Mouse (Mus musculus): ENCODE measurements at regions not wholly inside any gene's neighbourhood (a gene's known extent, or its start where the extent isn't known, plus 50 kb on each side); places are given as distances from the start of the nearest gene placed in this dataset.

DNA sequence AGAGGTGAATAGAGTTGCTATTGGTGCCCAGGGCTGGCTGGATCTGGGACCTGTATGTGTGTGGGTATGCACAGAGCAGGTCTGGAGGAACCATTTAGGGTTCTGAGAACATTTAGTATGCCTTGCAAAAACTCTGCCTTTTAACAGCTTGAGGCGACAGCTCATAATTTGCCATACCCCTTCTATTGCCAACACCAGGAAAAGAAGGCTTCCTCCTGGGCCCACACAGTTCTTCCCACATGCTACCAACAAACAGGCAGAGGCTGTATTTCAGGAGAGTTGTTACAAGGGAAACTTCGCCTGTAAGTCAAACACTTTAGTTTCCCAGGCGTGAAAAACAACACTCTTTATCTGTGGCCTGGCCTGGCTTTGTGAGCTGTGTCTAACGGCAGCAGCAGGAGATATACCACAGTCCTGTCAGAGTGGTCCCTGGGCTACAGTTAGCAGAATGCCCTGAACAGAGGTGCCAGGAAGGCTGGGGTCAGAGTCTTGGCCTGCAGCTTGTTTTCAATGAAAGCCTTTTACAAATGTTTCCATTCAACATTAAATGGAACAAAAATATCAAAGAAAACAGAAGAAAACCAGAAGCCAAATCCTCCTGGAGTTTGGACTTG lies 225.4 kb downstream of the Dhx35 start:
- no peak for DNase-seq (ENCODE audit: low spot score)

DNA sequence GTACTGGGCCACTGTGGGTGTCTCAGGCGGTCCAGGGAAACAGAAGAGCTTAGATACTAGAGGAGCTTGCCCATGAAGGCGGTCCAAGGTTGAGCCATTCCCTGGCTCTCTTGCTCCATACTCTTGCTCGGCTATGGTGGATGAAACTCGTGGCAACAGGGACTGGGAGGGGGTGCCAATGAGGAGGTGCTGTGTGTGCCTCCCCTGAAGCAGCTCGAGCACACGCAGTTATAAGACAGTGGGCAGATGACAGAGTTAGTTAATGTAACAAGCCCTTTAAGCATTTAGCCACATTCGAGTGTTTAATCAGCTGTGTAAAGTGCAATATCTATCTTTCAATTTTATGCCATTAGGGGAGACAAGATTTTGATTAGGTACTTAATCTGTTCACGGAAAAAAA lies 237.5 kb downstream of the Dhx35 start:
- DNase-seq (ENCODE audit: low spot score): no peak

DNA sequence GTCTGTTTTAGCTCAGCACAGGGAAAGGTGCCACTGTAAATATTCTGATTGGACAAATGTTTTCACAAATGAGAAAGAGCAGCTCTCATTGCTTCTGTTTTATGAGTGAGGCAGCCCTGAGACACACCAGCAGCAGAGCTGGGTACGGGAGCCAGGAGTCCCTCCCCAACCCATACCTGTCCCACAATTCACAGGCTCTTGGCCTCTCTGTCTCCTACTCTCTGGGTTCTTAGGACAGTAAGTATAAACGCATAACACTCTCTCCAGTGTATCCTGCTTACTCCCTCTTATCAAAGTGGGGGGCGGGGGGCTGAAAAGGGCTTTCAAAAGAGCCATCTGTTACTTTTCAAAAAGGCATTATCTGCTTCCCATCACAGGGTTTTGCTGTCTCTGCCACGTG lies 245.3 kb downstream of the Dhx35 start:
- DNase-seq (ENCODE audit: low spot score): no peak

DNA sequence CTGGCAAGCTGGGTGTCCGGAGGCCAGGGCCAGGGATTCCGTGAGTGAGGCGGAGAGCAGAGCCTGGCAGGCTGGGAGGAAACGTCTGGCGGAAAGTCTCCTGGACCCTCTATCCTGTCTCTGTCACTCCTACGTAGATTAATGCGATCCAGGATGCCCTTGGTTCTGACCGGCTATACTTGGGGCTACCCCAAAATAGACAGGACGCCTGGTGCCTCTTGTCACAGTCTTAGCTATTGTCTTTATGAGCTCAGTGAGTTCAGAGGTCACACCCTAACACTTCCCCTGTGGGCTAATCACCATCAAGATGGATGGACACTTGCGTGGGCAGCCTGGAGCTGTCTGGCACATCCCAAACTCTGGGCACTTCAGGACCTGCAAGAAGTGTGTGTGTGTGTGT lies 258.9 kb downstream of the Dhx35 start:
- DNase-seq (ENCODE audit: low spot score): no peak

DNA sequence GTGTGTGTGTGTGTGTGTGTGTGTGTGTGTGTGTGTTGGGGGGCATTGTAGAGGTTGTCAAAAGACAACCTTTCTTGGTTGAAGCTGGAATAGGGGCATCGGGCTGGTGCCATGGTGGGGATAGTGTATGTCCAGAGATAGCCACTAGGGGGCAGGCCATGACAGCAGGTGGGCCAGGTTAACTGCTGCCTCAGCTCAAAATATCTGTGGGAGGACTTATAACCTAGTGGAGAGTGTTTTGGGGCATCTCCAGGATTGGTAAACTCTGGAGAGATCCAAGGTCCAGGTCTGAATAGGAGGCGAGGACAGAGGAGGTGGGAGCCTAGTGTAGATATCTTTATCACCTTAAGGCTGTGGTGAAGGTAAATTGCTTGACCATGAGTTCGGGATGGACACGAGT lies 259.3 kb downstream of the Dhx35 start:
- peak; percentile 13 for DNase-seq (ENCODE audit: low spot score)

DNA sequence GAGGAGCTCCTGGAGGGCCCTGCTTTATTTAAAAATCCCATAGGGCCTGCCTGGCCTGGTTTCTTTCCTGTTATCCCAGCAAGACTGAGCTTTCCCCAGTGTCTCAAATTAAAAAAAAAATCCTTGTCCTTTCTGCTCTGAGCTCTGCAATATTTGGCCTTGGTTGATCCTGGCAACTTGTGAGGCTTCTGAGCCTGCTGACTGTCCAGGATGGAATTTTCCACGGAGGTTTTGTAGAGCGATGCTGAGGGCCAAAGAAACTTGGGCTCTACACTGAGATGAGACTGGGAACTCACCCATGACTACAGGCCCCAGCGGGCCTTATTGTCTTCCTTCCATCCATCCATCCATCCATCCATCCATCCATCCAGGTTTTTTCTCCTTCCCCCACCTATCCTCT lies 259.8 kb downstream of the Dhx35 start:
- DNase-seq (ENCODE audit: low spot score): no peak

DNA sequence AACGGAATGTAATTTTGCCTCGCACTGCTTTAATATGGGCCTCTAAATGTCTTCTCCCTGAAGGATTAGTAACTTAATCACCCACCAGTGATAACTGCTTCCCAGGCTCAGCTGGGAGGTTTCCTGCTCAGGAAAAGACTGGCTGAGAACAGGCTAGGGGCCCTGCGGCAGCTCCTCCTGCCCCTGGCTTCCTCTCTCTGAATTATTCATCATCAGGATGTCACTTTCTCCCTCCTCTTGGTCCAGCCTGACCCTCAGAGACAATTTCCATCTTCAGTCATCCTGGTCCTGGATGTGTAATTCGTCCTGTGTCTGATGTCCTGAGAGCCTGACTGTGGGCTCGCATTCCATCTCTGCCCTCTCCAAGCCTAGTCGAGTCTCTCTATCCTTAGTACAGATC lies 261.2 kb downstream of the Dhx35 start:
- no peak for DNase-seq (ENCODE audit: low spot score)

DNA sequence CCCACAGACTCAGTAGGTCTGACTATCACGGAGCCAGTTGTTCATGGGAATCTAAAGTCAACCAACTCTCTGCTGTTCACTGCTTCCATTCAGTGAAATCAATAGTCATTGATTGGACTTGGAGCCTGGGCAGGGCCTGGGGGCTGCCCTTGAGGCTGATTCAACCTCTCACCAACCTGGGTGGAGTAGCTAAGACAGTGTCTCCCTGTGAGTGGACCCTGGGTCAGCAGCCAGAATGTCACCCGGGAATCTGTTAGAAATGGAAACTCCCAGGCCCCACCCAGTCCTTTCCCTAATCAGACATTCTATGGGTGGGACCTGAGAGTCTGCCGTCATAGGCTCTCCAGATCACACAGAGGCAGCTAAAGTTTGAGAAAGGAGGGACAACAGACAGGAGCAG lies 262.4 kb downstream of the Dhx35 start:
- no peak for DNase-seq (ENCODE audit: low spot score)

DNA sequence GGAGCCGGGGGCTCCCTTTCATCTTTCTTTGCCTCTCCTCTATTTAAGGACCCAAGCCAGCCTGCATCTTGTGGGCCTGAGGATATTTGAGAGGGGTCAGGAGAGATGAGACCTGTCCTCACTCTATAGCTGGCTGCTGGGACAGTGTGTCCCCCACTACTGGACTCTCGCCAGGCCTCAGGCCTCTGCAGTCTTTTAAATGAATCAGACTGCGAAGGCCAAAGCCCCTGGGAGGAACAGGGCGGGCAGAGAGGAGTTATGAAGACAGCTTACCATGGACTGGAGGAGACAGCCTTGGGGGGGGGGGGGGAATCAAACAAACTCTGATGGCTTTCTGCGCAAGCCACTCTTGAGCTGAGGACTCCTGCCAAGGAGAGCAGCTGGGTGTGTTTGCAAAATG lies 262.9 kb downstream of the Dhx35 start:
- DNase-seq (ENCODE audit: low spot score): no peak

DNA sequence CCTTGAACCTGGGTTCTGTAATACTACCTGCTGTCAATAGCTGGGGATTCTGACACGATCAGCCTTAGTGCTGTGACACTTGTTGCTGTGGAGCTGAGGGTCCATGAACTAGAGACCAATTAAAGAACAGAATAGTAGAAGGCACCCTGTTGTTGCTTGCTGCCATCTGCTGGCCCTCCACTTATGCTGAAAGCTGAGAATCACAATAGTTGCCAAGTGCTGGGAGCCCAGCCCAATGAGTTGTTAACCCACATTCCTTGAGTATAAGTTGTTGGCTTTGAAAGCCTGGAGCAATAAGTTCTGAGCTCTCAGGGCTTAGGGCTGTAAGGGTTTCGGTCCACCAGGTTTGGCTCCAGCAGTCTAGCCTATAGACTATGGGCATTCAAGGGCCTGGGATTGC lies 267.7 kb downstream of the Dhx35 start:
- DNase-seq (ENCODE audit: low spot score): no peak

DNA sequence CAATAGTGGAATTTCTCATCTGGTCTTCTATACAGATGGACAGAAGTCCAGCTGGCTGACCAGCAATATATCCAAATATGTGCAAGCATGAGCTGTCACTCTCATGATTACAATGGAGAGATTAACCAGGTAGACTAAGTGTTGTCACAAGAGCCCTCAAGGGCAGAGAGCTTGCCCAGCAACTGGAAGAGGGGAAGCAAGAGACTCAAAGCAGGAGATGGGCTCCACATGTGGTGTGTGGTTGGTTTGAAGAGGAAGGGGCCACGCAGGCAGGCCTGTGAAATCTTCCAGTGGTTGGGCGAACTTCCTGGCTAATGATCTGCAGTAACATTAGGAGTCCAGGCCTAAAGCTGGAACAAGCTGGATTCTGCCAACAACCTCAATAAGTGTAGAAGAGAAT lies 268.1 kb downstream of the Dhx35 start:
- DNase-seq (ENCODE audit: low spot score): no peak

DNA sequence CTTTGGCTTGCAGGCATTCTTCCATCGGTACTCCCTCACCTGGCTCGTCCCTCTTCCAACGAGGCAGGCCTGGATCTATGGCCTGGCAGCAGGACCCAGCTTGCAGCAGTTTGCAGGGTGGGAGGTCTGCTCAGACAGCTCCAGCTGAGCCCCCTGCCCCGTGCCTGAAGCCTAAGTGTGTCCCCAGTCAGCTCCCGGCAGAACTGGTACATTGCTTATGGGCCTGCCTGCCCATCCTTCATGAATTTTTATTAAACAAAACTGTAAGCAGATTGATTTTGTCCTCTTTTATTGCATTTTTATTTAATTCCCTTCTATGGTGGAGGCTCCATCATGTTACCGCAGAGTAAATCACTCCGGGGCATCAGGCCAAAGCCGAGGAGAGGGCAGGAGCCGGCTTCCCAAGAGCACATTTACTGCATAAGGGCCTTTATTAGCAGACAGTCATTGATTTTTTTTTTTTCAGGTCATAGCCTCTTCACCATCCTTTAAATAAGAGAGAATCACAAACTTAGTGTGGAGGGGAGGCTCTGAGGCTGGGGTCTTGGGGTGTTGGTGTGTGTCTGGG lies 269.9 kb downstream of the Dhx35 start:
- DNase-seq (ENCODE audit: low spot score): no peak

DNA sequence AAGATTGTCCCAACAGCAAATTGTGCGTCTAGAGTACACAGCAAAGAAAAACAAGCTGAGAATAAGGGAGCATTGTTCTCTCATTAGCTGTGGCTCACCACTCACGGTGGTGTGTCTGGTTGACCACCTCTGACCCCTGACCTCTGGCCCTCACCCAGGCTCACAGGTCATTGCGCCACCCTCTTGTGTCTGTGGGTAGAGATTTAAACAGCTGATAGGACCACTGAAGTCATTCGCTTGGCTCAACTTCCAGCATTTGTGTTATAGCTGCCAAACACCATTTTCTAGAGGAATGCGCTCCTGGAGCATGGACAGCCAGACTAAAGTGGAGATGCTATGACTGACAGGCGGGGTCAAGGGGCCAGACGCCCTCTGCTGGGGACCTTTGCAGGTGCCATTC lies 272.9 kb downstream of the Dhx35 start:
- DNase-seq (ENCODE audit: low spot score): no peak

DNA sequence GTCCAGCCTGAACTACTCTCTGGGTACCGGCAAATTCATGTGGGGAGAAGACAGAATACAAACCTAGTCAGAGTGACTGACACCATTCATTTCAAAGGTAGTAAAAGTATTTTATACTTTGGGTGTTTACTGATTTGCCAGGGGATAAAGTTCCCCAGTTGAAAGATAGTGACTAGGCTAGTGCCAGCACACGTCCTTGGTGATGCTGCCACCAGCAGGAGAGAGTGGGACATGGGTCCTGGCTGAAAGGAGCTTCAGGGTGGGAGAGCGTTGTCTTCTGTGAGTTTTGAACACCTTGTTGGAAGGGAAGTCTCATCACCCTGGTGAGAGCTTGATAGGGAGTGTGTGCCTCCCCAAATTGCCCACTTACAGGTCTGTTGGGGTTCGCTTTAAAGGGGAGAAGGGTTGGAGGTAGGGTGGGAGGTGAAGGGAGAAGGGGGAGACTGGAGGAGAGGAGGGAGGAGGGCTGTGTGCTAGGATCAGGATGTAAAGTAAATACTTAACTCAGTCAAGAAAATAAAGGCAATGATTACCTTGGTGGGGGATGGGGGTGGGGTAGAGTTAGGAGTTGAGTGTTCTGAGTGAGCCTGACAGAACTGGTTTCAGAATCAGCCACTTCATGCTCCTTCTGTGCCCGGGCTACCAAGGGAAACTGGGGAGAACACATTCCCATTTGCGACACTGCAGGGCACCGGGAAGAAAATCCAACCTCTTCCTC lies 273.9 kb downstream of the Dhx35 start:
- DNase-seq (ENCODE audit: low spot score): no peak

DNA sequence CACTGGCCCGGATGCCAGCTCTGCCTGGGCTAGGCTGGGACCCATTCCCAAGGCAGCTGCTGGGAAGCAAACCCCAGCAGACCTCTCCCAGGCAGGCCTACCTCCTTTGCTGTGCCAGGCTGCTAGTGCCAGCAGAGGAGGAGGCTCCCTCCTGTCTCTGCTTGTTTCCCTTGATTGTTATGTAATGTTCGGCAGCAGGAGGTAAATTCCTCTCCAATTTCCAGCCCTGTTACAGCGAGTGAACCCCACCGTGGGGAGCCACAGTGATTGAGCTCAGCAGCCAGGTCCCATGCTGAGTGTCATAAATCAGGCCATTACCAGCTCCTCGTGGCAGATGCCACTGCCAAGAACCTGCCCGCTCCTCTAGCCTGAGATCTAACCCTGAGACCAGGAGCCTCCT lies 274.6 kb downstream of the Dhx35 start:
- no peak for DNase-seq (ENCODE audit: low spot score)

DNA sequence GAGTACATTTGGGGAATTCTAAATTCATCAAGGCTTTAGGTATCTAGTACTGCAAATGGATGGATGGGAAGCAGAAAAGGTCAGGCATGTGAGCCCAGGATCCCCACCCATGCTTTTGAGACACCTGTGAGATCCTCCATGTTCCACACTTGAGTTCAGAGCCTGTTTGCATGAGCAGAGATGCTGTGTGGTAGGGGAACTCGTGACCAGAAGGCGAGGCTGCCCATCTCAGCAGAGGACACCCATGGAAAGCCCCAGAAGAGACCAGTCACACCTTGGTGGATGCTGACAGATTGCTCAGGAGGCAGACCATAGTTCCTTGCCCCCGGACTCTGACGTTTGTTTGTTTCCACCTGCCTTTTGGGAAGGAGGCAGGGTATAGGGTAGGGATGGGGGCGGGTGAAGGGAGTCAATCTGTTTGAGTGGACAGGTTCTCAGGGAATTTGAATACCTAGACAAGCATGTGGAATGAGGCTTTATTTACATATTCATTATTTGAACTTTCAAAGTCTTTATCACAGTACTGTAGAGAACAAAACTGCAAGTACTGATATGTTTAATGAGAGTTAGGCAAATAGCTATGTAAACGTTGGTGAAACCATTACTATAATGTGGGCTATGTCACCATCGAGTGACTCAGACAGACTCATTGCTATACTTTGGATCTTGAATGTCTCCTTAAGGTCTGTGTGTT lies 278.5 kb downstream of the Dhx35 start:
- DNase-seq (ENCODE audit: low spot score): no peak

DNA sequence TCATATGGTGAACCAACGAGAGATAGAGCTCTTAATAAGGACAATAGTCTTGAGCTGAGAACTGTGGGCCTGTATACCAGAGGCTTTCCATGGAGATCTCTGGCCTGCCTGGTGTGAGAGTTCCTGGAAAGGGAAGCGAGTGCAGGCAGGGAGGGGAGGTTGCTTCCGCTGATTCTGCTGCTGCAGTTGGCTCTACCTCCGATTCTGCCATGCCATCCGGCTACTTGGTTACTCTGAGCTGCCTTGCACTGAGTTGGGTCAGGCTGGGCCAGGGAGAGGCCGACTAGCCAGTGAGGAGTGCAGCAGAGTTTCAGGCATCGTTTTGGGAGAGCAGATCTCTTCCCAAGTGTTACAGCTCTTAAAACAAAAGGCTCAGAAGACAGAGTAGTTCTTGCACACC lies 285.2 kb downstream of the Dhx35 start:
- DNase-seq (ENCODE audit: low spot score): no peak

DNA sequence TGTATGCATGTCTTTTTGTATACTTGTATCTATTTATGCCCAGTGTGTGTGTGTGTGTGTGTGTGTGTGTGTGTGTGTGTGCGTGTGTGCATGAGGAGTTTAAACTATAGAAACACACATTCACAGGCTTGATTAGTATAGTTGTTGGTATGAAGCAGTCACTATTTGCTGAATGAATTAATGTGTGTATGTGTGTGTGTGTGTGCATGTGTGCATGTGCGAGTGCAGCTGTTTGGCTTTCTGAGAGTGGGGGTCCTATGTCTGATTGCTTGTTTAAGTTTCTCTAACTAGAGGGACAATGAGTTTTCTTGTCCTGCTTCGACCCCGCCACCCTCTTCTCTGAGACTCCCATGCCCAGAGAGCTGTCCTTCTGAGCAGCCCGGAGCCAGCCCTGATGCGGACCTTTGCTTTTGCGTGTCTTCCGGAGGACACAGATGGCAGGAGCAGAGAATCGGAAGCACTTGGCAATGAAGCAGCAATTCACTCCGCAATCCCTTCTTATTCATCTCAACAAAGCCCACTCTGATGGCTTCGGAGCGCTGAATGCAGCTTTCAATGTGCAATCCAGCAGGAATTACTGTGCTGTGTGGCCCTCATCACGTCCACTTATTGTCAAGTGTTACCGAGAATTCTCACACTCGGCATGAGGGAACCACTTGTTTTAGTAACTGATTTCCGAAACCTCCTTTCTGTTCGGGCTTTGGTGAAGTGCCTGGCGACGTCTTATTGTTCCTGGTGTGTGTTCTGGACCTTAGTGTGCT lies 286.4 kb downstream of the Dhx35 start:
- DNase-seq (ENCODE audit: low spot score): no peak

DNA sequence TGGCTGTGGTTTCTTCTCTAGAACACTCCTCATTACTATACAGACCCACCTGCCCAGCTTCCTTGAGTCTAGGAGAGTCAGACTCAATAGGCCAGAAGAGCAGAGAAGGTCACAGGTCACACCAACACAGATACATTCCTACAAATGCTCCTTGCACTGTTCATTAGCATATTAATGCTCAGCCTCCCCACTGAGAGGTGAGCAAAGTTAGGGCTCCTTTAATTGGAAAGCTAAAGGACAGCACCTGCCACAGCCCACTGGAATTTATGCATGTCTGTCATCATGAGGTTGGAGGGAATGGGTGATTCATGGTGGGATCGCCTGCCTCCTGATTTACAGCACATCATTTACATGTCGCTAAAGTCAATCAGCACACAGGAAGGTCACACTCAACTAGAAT lies 292.2 kb downstream of the Dhx35 start:
- no peak for DNase-seq (ENCODE audit: low spot score)

DNA sequence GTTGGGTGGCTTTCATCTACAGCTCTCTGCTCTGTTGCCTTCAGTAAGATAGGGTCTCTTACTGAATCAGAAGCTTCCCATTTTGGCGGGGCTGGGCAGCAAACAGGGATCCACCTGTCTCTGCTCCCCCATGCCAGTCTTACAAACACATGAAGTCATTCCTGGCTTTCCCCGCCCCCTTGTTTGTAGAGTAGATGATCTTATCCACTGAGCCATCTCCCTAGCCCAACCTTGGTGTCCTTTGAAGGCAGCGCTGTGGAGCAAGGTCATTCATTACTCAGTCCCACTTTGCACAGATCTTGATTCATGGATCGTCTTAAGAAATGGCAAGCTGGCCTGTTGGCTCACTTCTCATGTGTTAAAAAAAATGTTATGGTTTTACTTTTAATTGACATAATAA lies 293.6 kb downstream of the Dhx35 start:
- DNase-seq (ENCODE audit: low spot score): no peak

DNA sequence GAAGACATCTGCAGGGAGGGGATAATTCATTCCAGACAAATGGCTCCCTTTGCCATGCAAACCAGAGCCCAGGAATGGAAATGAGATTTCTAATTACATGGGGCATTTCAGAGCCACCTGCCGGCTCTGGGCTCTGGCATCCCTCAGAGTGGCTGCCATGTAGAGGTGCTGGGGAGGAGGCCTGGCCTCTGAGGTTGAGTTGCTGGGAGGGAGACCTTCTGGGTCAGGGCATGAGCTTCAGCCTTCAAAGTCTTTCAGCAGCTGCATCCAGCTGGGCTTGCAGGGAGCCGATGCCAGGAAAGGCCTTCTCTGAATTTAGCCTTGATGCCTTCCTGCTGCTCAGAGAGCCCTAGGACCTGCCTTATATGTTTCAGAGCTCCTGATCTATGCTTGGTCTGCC lies 302.1 kb downstream of the Dhx35 start:
- DNase-seq (ENCODE audit: low spot score): no peak

DNA sequence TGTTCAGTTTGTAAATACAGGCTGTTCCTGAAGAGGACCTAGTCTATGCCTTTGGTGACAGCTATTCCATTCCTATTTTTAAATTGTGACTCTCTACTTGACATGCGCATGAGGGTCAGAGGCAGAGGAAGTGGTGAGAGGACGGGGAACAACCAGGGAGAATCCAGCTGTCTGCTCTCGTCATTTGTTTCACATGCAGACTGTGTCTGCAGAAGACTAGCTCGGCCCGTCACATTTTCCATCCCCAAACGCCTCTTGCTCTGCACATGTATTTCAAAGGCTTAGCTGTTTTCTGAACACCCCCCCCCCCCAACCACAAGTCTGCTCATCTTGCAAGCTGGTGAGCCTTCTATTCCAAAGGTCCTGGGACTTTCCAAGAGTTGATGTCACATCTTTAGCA lies 339.4 kb downstream of the Dhx35 start:
- DNase-seq (ENCODE audit: low spot score): no peak

DNA sequence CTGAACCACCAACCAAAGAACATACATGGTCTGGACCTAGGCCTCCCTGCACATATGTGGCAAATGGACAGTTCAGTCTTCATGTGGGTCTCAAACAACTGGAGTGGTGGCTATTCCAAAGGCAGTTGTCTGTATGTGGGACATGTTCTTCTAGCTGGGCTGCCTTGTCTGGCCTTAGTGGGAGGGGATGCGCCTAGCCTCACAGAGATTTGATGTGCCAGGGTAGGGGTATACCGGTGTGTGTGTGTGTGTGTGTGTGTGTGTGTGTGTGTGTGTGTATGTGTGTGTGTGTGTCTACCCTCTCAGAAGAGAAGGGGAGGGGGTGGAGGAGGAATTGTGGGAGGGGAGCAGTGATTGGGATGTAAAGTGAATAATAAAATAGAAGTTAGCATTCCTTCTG lies 344.0 kb downstream of the Dhx35 start:
- no peak for DNase-seq (ENCODE audit: low spot score)

All from layer of hippocampus, adult 9-10 months (tissue).